Mouse (Mus musculus) lung, embryonic 15.5 days (tissue): ENCODE data around the gene Prpf4. TPM values are rescaled to one million over a fixed set of nuclear protein-coding genes. Genes with fewer than 3 reads are reported as not detected.

ENCODE experiments used
- ATAC-seq: fragments of 200-750 bp; cut with Nextera tagmentation; 2 replicates; pipeline ENCODE4 v1.8.0; 2017; ENCODE audit warnings: moderate number of reproducible peaks, borderline replicate concordance; ENCODE audit not compliant: low FRiP score, low TSS enrichment; ENCODE audit errors: extremely low read depth
- H3K27ac ChIP-seq: fragments of 300-500 bp; sonication (generic); 2 replicates; pipeline ENCODE4 v1.5.1; 2015; ENCODE audit warnings: moderate library complexity, mild to moderate bottlenecking, inconsistent platforms
- H3K27me3 ChIP-seq: fragments of 300-500 bp; sonication (generic); 2 replicates; pipeline ENCODE4 v1.6.1; 2015; ENCODE audit warnings: inconsistent platforms
- H3K36me3 ChIP-seq: fragments of 300-500 bp; sonication (generic); 2 replicates; pipeline ENCODE4 v1.6.1; 2015; ENCODE audit warnings: inconsistent platforms
- H3K4me1 ChIP-seq: fragments of 300-500 bp; sonication (generic); 2 replicates; pipeline ENCODE4 v1.6.1; 2015; ENCODE audit warnings: inconsistent platforms
- H3K4me2 ChIP-seq: fragments of 300-500 bp; sonication (generic); 2 replicates; pipeline ENCODE4 v1.6.1; 2015; ENCODE audit warnings: inconsistent platforms, mild to moderate bottlenecking, moderate library complexity
- H3K4me3 ChIP-seq: fragments of 300-500 bp; sonication (generic); 2 replicates; pipeline ENCODE4 v1.5.1; 2015; ENCODE audit warnings: mild to moderate bottlenecking, inconsistent platforms
- H3K9ac ChIP-seq: fragments of 300-500 bp; sonication (generic); 2 replicates; pipeline ENCODE4 v1.6.1; 2015; ENCODE audit warnings: inconsistent platforms
- H3K9me3 ChIP-seq: fragments of 300-500 bp; sonication (generic); 2 replicates; pipeline ENCODE4 v1.6.1; 2016; ENCODE audit warnings: inconsistent platforms
- WGBS: fragments of 180-500 bp; shearing (Covaris S2); methylation state at CpG from one replicate; pipeline ENCODE4 v1.1.7; 2015; 5-methylcytosine and 5-hydroxymethylcytosine counted together
- polyA plus RNA-seq: library from polyadenylated mRNA; unstranded; fragments of >200 nt; fragmentation: Nextera tagmentation; extraction: Ambion mirVana; gene quantifications from 2 replicates; pipeline ENCODE4 v1.2.1, GENCODE M21; 2015

Gene Prpf4
- polyA plus RNA-seq, 1 experiment from 2014 or later = 22.4 TPM

DNA sequence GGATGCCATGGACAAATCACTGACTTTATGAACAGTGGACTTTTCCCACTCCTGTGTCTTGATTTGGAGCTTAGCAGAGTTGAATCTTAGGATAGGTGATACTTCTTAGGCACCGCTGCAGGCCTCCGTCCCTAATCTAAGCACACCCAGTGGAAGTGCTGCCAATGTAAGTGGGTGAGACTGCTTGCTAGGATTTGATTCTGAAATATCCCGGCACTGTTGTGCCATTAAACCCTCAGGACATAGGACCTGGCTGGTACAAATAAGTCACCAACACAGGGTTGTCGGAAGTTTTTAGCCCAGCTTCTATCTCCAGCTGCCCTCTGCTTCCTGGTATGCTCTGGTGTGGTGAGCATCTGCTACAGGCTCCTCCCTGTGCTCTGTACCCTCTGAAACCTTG is 17.3 kb downstream of the Prpf4 start:
- Histone ChIP-seq H3K27ac (no peak overlapping the region), H3K9ac (no peak overlapping the region), H3K4me3 (no peak overlapping the region), H3K27me3 (no peaks in the 10 kb centered on the region), H3K9me3 (no peaks in the 10 kb centered on the region), H3K4me2 (no peak overlapping the region), H3K36me3 (peaks cover 43% of the 10 kb centered on the region), H3K4me1 (0 out of 2 replicates have a peak, but pooled peaks cover 3% of the 10 kb centered on the region)
- ATAC-seq = no peak
- WGBS = 90% methylated on average over 4 of the region's 4 CpGs

DNA sequence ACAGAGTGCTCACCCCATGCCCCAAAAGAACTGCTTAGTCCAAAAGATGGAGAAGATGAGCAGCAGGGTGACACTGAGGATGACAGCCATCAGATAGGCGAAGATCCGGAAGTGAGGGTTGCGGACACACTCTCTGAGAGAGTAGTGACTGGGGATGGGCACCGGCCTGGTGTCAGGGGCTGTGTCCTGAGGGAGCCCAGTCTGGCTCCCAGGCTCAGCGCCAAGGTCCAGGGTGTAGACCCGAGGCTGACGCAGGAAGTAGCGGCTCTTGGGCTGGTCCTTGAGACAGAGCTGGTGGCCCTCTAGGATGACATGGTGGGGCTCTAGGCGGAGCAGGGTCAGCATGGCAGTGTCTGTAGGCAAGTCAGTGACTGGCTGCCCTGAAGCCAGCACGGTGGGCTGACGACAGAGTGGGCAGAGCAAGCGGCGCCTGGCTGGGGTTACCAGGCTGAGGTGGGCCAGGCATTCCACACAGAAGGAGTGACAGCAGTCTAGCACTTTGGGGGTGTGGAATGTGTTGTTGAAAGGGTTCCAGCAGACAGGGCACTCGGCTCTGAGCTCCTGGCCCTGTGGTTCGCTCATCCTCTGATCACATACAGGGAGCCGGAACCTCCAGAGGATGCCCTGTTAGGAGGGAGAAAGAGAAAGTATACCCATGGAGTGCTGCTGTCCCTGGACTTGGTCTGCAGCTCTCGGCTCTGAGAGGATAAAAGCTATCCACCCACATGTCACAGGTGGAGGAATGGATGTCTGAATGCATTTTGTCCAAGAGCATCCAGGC is 19.6 kb downstream of the Prpf4 start:
- Histone ChIP-seq H3K4me1 (0 out of 2 replicates have a peak, but pooled peaks cover 3% of the 10 kb centered on the region), H3K27ac (no peak overlapping the region), H3K9ac (no peak overlapping the region), H3K4me3 (no peak overlapping the region), H3K4me2 (no peak overlapping the region), H3K36me3 (peaks cover 20% of the 10 kb centered on the region), H3K27me3 (no peaks in the 10 kb centered on the region), H3K9me3 (no peaks in the 10 kb centered on the region)
- 55% methylated on average over 17 of the region's 17 CpGs for WGBS
- ATAC-seq = no peak; the same call in 1 of the 2 replicates

DNA sequence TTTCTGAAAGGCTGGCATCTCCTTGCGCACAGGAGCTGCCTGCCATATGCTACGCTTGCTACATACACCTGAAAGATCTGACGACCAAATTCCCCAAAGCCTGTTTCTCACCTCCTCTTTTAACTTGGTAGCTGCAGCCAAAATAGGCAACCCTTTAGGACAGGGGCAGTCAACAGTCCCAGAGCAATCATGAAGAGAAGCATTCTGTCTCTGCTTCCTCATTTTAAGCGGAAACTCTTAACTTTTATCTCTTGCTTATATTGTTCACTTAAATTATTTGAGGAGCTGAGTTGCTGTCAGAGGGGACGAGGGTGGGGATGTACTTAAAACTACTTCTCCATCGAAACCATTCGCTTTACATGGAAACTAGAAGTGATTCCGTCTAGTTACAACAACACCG is 21.0 kb downstream of the Prpf4 start:
- Histone ChIP-seq H3K4me2 (no peak overlapping the region), H3K4me1 (0 out of 2 replicates have a peak, but pooled peaks cover 3% of the 10 kb centered on the region), H3K4me3 (no peak overlapping the region), H3K27ac (no peak overlapping the region), H3K9ac (no peak overlapping the region), H3K36me3 (peaks cover 8% of the 10 kb centered on the region), H3K9me3 (no peaks in the 10 kb centered on the region), H3K27me3 (no peaks in the 10 kb centered on the region)
- WGBS = 83% methylated on average over 9 of the region's 9 CpGs
- ATAC-seq = no peak

DNA sequence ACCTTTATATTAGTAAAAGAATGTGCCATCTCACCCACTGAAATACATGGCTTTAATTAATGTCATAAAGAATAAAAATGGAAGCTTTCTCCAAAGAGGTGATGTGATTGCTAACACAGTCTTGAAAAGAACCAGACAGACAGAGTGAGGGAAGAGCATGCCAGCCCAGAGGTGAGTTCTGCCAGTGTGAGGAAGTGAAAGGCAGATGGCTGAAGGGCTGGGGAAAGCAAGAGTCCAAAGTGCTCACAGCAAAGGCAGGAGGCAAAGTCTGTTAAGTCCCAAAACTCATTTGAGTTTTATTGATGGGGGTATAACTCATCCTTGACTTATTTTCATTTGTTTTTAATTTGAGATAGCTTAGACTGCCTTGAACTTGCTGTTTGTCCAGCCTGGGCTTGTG is 22.1 kb downstream of the Prpf4 start:
- H3K4me3 ChIP-seq = no peak overlapping the region
- H3K9ac ChIP-seq = no peak overlapping the region
- 0 out of 2 replicates have a peak, but pooled peaks cover 3% of the 10 kb centered on the region for H3K4me1 ChIP-seq
- no peaks in the 10 kb centered on the region for H3K9me3 ChIP-seq
- H3K36me3 ChIP-seq = no peaks in the 10 kb centered on the region
- no peaks in the 10 kb centered on the region for H3K27me3 ChIP-seq
- no peak overlapping the region for H3K27ac ChIP-seq
- ATAC-seq = no peak
- no peak overlapping the region for H3K4me2 ChIP-seq

DNA sequence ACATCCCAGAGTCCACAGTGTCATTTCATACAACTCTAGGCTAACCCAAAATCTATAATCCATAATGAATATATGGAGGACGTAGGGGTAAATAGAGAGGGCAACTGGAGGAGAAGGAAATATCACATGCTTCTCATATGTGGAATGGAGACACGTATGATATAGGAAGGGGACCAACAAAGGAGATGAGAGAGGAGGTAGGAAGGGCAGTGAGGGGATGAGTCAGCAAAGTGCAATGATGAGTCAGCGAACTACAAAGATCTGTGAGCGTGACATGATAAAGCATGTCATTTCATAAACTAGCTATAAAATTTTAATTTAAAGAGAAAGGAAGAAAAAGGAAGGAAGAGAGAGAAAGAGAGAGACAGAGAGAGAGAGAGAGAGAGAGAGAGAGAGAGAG is 22.9 kb downstream of the Prpf4 start:
- WGBS = 82% methylated on average over 4 of the region's 4 CpGs
- no peak for ATAC-seq
- H3K9ac ChIP-seq = no peak overlapping the region
- no peaks in the 10 kb centered on the region for H3K27me3 ChIP-seq
- no peaks in the 10 kb centered on the region for H3K9me3 ChIP-seq
- no peak overlapping the region for H3K27ac ChIP-seq
- 0 out of 2 replicates have a peak, but pooled peaks cover 3% of the 10 kb centered on the region for H3K4me1 ChIP-seq
- H3K4me3 ChIP-seq = no peak overlapping the region
- H3K36me3 ChIP-seq = no peaks in the 10 kb centered on the region
- H3K4me2 ChIP-seq = no peak overlapping the region

DNA sequence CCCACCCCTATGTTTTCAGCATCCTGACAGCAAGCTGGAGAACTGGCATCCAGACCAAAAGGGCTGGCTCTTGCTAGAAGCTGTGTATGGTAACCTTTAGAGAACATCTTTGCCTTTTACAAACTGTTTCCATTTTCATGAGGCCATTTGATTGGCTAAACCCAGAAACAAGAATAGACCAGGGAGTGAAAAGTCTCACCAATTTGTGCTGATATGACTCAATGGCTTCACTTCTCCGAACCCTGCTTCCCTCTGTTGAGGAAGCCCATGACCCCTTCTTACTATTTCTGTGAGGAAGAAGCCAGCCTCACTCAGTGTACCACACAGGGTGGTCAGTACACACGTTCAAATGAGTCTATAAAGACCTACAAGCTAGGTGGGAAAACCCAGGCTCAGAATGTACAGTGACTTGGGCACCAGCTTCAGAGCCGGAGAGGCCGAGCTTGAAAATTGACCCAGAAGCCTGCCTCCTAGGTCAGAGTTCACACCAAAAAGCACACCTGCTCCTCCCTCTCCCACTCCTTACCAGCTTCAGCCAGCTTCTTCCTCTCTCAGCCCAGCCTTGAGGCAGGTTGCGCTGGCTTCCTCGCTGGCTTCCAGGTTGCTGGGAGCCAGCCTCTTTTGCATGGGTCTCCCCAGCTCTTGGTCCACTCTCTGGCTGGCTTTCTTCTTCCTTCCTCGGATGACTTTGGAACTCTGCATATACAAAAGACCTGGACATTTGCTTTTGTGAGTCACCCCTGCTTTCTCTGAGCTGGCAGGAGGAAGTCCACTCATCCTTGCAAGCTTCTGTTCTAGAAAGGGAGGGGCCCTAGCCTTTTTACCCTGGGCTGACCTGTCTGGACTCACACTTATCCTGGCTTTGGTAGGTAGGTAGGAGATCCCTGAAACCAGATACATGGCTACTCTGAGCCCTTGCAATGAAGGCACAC is 25.6 kb downstream of the Prpf4 start:
- no peaks in the 10 kb centered on the region for H3K36me3 ChIP-seq
- ATAC-seq = no peak
- H3K4me1 ChIP-seq = no peaks in the 10 kb centered on the region
- WGBS = 79% methylated on average over 7 of the region's 7 CpGs
- H3K4me2 ChIP-seq = no peak overlapping the region
- H3K27me3 ChIP-seq = no peaks in the 10 kb centered on the region
- H3K4me3 ChIP-seq = no peak overlapping the region
- no peak overlapping the region for H3K9ac ChIP-seq
- no peaks in the 10 kb centered on the region for H3K9me3 ChIP-seq
- H3K27ac ChIP-seq = no peak overlapping the region

DNA sequence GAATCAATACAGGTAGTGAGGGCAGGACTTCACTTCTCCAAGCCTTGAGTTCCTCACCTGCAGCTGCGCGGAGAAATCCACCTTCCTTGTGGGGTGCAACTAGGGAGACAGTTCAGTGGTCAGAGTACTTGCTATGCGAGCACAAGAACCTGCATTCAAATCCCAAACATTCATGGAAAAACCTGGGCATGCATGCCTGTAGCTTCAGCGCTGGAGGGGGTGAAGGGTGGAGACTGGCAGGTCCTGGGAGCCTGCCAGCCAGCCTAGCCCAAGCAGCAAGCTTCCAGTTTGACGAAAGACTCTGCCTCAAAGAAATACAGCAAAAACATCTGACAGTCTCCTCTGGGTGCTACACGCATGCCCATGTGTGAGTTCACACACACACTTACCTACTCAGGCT is 26.5 kb downstream of the Prpf4 start, which contains the start of gene Rnf183:
Gene Rnf183 (minus strand): TSS at position 172 of the 400 bp plus-strand sequence.
- no peak for ATAC-seq
- no peak within 1 kb of the TSS for H3K9ac ChIP-seq
- H3K4me2 ChIP-seq = no peak within 1 kb of the TSS
- WGBS = 78% methylated on average over 6 of the region's 6 CpGs
- H3K4me3 ChIP-seq = no peak within 1 kb of the TSS
- H3K27me3 ChIP-seq = no peaks in the 10 kb centered on the region
- H3K27ac ChIP-seq = no peak within 1 kb of the TSS
- no peaks in the 10 kb centered on the region for H3K4me1 ChIP-seq
- no peaks in the 10 kb centered on the region for H3K9me3 ChIP-seq
- H3K36me3 ChIP-seq = no peaks in the 10 kb centered on the region

DNA sequence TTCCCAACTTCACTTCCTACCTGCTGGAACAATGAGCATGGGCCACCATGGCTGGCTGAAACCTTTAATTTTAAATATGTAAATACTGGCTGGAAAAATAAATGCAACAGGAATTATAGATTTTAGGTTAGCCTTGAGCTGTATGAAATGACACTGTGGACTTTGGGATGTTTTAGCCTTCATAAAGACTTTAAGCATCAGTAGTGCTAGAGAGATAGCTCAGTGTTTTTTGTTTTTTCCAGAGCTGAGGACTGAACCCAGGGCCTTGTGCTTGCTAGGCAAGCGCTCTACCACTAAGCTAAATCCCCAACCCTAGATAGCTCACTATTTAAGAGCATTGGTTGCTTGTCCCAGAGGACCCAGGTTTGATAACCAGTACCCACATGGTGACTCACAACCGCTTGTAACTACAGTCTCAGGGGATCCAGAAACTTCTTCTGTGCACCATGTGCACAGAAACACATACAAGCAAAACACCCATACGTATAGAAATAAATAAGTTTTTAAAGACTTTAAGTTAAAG is 28.7 kb downstream of the Prpf4 start:
- ATAC-seq = no peak
- H3K27ac ChIP-seq = no peak overlapping the region
- H3K4me1 ChIP-seq = no peaks in the 10 kb centered on the region
- no peaks in the 10 kb centered on the region for H3K27me3 ChIP-seq
- H3K9me3 ChIP-seq = no peaks in the 10 kb centered on the region
- H3K36me3 ChIP-seq = no peaks in the 10 kb centered on the region
- WGBS = 79% methylated on average over 3 of the region's 3 CpGs
- H3K4me2 ChIP-seq = no peak overlapping the region
- no peak overlapping the region for H3K4me3 ChIP-seq
- no peak overlapping the region for H3K9ac ChIP-seq

DNA sequence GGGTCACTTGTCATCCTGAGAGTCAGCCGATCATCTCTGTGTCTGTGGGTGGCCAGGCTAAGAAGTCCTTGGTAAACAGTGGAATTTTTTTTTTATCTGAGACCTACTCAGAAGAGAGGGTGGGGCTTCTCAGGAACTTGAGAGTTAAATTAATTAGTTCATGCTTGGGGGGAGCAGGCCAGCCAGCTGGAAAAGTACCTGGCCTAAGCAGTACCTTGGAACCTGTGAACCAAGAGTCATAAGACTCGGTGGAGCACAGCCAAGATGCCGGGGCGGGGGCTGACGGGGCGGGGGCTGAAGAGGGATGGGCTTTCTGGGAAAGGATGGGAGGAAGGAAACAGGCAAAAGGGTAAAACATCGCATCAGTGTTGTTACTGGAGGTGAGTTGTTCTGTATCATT is 29.3 kb downstream of the Prpf4 start:
- Histone ChIP-seq H3K9me3 (no peaks in the 10 kb centered on the region), H3K4me1 (no peaks in the 10 kb centered on the region), H3K27ac (no peak overlapping the region), H3K36me3 (no peaks in the 10 kb centered on the region), H3K27me3 (no peaks in the 10 kb centered on the region), H3K4me3 (no peak overlapping the region), H3K9ac (no peak overlapping the region), H3K4me2 (no peak overlapping the region)
- 74% methylated on average over 7 of the region's 7 CpGs for WGBS
- no peak for ATAC-seq

DNA sequence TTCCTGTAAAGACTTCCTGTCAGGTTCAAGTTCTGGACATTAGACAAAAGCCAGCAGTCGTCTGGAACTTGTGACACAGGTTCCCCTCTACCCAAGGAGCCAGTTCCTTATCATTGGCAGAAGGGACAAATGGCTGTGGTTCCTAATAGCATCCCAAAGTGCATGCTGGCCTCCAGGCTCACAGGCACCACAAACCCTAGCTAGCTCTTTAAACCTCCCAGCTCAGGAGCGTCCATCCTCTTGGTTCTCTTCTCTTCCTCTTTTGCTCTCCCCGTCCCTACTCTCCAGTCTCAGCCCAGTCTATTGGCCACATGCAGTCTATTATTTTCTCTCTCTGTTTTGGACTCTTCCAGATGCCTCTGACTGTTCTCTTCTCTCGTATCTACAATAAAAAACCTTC is 31.2 kb downstream of the Prpf4 start:
- WGBS = 50% methylated on average over 4 of the region's 4 CpGs
- no peak for ATAC-seq
- H3K36me3 ChIP-seq = no peaks in the 10 kb centered on the region

DNA sequence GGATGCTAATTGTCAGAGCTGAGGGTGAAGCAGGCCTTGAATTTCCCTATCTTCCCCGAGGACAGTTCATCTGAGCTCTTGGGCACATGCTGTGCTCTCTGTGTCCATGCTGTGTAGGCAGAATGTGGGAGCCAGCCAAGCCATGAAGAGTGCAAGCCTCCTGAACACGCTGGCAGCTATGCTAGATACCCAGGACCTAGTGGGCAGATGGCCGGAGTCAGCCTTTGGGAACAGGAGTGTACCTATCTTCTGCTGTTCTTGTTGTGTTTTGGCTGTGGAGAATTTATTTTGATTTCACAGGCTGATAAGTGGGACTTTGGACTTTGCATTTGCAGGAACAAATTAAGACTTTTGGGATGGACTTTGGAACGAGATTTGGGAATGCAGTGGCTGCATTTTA is 31.9 kb downstream of the Prpf4 start:
- Histone ChIP-seq H3K27ac (no peak overlapping the region), H3K4me1 (no peaks in the 10 kb centered on the region), H3K4me3 (no peak overlapping the region), H3K36me3 (no peaks in the 10 kb centered on the region), H3K4me2 (no peak overlapping the region), H3K9ac (no peak overlapping the region), H3K9me3 (no peaks in the 10 kb centered on the region), H3K27me3 (no peaks in the 10 kb centered on the region)
- WGBS = 82% methylated on average over 4 of the region's 4 CpGs
- ATAC-seq = no peak

More for the DNA sequence above, 31.2 kb downstream of the Prpf4 start:
- no peak overlapping the region for H3K4me3 ChIP-seq
- H3K4me2 ChIP-seq = no peak overlapping the region
- no peaks in the 10 kb centered on the region for H3K27me3 ChIP-seq
- H3K9me3 ChIP-seq = no peaks in the 10 kb centered on the region
- no peak overlapping the region for H3K9ac ChIP-seq
- no peak overlapping the region for H3K27ac ChIP-seq
- no peaks in the 10 kb centered on the region for H3K4me1 ChIP-seq

DNA sequence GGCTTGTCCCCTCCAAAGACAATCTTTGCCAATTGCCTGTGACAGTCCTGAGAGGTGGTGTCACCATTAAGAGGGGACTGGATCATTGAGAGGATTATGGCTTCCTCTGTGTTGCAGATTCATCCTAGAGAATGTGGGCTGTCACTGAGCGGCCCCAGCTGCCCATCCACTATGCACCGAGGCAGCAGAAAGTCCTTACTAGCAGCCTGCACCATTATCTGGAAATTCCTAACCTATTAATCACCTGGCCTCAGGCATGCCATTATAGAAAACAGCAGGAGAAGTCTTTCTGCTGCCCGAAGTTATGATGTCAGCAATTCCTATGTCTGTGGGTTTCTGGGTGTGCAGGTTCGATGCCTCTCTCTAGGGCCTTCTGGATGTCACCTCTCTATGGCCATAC is 32.4 kb downstream of the Prpf4 start:
- Histone ChIP-seq H3K27me3 (no peaks in the 10 kb centered on the region), H3K9me3 (no peaks in the 10 kb centered on the region), H3K36me3 (no peaks in the 10 kb centered on the region), H3K9ac (no peak overlapping the region), H3K27ac (no peak overlapping the region), H3K4me3 (no peak overlapping the region), H3K4me2 (no peak overlapping the region), H3K4me1 (no peaks in the 10 kb centered on the region)
- 66% methylated on average over 4 of the region's 4 CpGs for WGBS
- ATAC-seq = no peak
